Mouse (Mus musculus) bone marrow, adult 2 months (tissue): ENCODE data around the gene Rfx8.

Experiments used
- CTCF ChIP-seq: fragments of 200-500 bp; IDR thresholded peaks from 2 replicates; pipeline ENCODE4 v1.5.1; 2011; ENCODE audit warnings: low read length, control low read depth; ENCODE audit not compliant: control insufficient read depth, insufficient read depth
- POLR2A ChIP-seq: fragments of 200-500 bp; IDR thresholded peaks from 2 replicates; pipeline ENCODE4 v1.6.1; 2011; ENCODE audit warnings: low read depth, mild to moderate bottlenecking, control low read depth, low read length, borderline replicate concordance; ENCODE audit not compliant: control insufficient read depth

- TF ChIP-seq POLR2A (no peak), CTCF (no peak)
Observed at GRCm38 (mm10) chr1:39762025-39762370, 41.2 kb upstream of the Rfx8 start.
